Mouse (Mus musculus) CH12F3 (cell line): Measurements from ENCODE around the gene 5730522E02Rik.

Experiments
- in situ Hi-C: fragments of 300-500 bp; cut with MboI; formaldehyde crosslinking; loops from 2 replicates; pipeline ENCODE4 v1.14.3; 2020; ENCODE audit warnings: low sequenced_read_pairs

The 5730522E02Rik gene

GRCm38 (mm10) chr11:26013527-26013926 lies 197.0 kb downstream of the 5730522E02Rik start:
- in situ Hi-C loops, result no loop called here

- in situ Hi-C loops, result no loop called here
Observed at GRCm38 (mm10) chr11:26004018-26004417, 206.5 kb downstream of the 5730522E02Rik start.

- in situ Hi-C loops, result no loop called here
Observed at GRCm38 (mm10) chr11:25999738-26000137, 210.8 kb downstream of the 5730522E02Rik start.

GRCm38 (mm10) chr11:25997469-25997868 lies 213.1 kb downstream of the 5730522E02Rik start:
- in situ Hi-C loops, result no loop called here

GRCm38 (mm10) chr11:25994128-25994527 lies 216.4 kb downstream of the 5730522E02Rik start:
- in situ Hi-C loops, result no loop called here

GRCm38 (mm10) chr11:25992216-25992615 lies 218.3 kb downstream of the 5730522E02Rik start:
- in situ Hi-C loops, result no loop called here

GRCm38 (mm10) chr11:25978736-25979276 lies 231.8 kb downstream of the 5730522E02Rik start:
- in situ Hi-C loops, result no loop called here

- in situ Hi-C loops, result no loop called here
Observed at GRCm38 (mm10) chr11:25941504-25941903, 269.1 kb downstream of the 5730522E02Rik start.

- in situ Hi-C loops, result no loop called here
Observed at GRCm38 (mm10) chr11:25940716-25941294, 269.8 kb downstream of the 5730522E02Rik start.

GRCm38 (mm10) chr11:25926267-25926666 lies 284.3 kb downstream of the 5730522E02Rik start:
- in situ Hi-C loops, result no loop called here

GRCm38 (mm10) chr11:25902321-25902720 lies 308.2 kb downstream of the 5730522E02Rik start:
- in situ Hi-C loops, result no loop called here

GRCm38 (mm10) chr11:25901666-25902065 lies 308.9 kb downstream of the 5730522E02Rik start:
- in situ Hi-C loops, result no loop called here

GRCm38 (mm10) chr11:25893906-25894305 lies 316.7 kb downstream of the 5730522E02Rik start:
- in situ Hi-C loops, result no loop called here

- in situ Hi-C loops, result no loop called here
Observed at GRCm38 (mm10) chr11:25872983-25873382, 337.6 kb downstream of the 5730522E02Rik start.

GRCm38 (mm10) chr11:25872317-25872716 lies 338.2 kb downstream of the 5730522E02Rik start:
- in situ Hi-C loops, result no loop called here

GRCm38 (mm10) chr11:25866292-25866691 lies 344.3 kb downstream of the 5730522E02Rik start:
- in situ Hi-C loops, result loop anchor here (10.0 kb wide), 1 partner anchor 1801 kb away; no protein-coding TSS in a partner anchor

GRCm38 (mm10) chr11:25862686-25863085 lies 347.9 kb downstream of the 5730522E02Rik start:
- in situ Hi-C loops, result loop anchor here (10.0 kb wide), 1 partner anchor 1798 kb away; no protein-coding TSS in a partner anchor

GRCm38 (mm10) chr11:25856629-25857568 lies 353.7 kb downstream of the 5730522E02Rik start:
- in situ Hi-C loops, result no loop called here

GRCm38 (mm10) chr11:25855794-25856193 lies 354.8 kb downstream of the 5730522E02Rik start:
- in situ Hi-C loops, result no loop called here

- in situ Hi-C loops, result no loop called here
Observed at GRCm38 (mm10) chr11:25854216-25854615, 356.3 kb downstream of the 5730522E02Rik start.

- in situ Hi-C loops, result no loop called here
Observed at GRCm38 (mm10) chr11:25853032-25853431, 357.5 kb downstream of the 5730522E02Rik start.
